Mouse (Mus musculus): ENCODE data around the gene Uts2r. TPM values are rescaled to one million over a fixed set of nuclear protein-coding genes. Genes with fewer than 3 reads are reported as not detected.

The Uts2r gene
- not detected in 2 replicates for total RNA-seq (2021)
- long read RNA-seq, experiment 1 = 0 reads
- long read RNA-seq, experiment 2 = 0 reads

DNA sequence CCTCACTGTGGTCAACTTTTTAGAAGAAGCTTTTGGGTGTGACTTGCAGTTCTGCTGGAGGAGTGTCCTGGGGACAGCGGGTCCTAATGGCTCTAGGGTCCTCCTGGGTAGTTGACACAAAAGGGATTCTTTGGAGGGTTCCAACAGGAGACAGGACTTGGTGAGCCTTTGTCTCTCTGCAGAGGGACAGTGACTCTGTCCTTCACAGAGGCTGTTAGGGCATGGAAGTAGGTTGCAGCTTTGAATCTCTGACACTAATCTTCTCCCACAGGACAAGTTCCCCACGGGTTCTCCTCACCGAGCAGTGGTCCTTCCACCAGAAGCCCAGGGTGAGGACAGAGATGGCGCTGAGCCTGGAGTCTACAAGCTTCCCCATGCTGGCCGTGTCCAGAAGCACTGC is at the start of gene Uts2r:
Gene Uts2r (plus strand): TSS at position 301 of the 400 bp plus-strand sequence.
- no peak for DNase-seq

GRCm38 (mm10) chr11:121111051-121111450 is 49.0 kb upstream of the Uts2r start:
- DNase-seq = peak; percentile 44

DNA sequence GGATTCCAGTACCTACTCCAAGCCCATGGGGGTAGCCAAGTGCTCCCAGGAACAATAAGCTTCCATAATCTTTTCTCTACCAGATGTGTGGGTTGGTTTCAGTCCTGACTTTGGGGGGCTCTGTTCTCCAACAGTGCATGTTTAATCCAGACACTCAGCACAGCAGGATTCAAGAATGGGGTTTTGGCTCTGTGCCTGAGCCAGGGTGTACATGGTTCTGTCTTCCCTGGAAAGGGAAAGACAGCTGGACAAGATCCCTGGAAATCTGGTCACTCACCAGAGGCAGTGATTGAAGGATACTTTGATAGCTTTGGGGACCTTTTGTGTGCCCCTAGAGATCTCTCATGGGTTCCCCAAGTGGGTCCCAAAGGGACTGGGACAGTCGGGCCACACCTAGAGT is 48.5 kb upstream of the Uts2r start:
- no peak for DNase-seq

DNA sequence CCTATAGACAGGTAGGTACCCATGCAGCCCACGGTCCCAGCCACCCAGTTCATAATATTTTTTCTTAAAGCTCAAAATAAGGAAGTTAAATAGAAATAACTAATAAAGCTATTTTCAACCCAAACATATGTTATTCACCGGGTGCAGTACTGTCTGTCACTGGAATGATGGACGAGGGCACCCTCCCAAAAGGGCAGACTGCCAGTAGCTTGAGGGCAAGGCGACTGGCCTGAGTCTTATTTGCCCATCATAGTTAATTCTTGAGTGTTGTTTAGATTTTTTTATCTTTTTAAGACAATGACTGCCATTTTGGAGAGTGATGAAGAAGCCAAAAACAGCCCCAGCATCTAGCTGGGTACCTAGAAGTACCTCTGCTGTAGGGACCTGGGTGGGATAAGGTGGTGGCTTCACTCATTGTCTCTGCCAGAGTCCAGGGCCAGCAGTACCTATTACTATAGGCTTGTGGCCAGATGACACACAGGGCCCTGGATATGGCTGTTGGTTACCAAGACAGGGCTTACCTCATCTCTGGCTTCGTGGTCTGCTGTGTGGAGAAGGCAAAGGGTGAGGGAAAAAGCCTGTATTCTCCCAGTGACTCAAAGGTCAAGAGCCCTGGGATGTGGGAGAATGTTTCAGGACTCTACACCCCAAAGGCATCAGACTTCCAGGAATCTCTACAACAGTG is 47.8 kb upstream of the Uts2r start:
- DNase-seq = peak; percentile 79

GRCm38 (mm10) chr11:121118106-121118505 is 42.0 kb upstream of the Uts2r start:
- no peak for DNase-seq

- DNase-seq = no peak
These were observed 41.5 kb upstream of the Uts2r start, which contains the start of gene Tex19.2 for GRCm38 (mm10) chr11:121118577-121118976. Tex19.2 (minus strand) TSS chr11:121118677.

DNA sequence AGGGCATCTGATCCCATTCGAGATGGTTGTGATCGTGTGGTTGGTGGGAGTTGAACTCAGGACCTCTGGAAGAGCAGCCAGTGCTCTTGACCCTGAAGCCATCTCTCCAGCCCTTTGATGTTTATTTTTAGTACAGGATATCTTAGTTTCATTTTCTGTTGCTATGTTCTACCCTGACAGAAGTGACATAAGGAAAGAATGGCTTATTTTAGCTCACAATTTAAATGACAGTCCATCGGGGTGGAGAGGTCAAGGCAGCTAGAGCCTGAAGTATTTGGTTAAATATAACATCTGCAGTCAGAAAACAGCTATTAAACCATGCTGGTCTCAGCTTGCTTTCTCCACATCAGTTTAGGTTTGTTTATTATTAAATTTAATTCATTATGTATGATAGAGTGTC is 38.9 kb upstream of the Uts2r start:
- DNase-seq = no peak

DNA sequence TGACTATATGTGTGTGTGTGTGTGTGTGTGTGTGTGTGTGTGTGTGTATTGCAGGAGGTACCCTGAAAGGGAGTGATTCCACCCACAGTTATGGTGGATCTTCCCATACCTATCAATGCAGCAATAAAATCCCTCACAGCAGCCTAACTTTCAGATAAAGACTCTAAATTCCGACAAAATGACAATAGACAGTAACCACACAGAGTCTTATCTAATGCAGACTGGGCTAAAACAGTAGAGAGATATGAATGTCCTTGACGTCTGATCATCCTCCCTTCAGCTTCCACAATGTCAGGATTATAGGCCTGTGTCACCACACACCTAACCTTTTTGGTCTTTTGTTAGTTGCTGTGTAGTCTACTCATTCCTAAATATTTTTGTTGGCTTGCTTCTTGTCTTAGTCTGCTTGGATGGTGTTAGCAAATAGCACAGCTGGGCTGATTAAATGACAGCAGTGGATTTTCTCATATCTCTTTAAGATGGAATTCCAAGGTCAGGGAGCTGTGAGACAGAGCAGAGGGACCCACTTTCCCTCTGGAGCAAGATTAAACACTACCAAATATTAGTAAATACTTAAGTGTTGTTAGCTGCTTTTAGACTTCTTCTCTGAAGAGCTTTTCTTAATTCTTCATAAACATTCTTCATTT is 37.9 kb upstream of the Uts2r start:
- DNase-seq = no peak

- DNase-seq = no peak
These were observed 36.6 kb upstream of the Uts2r start for GRCm38 (mm10) chr11:121123438-121123837.

DNA sequence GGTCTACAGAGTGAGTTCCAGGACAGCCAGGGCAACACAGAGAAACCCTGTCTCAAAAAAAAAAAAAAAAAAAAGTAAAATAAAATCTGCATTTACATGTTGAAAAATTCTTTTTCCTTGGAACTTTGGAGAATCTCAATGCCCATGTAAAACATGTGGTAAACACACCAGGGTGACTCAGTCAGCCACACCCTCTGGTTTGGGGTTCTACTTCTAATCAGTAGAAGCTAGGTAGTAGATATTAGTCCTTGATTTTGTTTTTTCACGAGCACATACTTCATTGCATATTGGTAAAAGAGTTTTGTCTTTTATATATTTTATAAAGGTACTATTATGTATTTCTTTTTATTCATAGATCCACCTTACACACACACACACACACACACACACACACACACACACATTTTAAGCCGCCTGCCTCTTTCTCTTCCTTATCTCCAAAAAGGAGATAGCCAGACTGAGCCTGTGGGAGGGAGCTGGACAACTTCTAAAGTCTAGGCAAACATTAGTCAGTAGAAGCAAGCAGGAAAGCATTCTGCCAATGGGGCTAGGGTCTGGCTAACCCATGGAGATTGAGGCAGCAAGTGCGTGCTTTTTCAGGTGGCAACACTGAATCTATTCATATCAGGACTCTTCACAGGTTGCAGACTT is 34.4 kb upstream of the Uts2r start:
- no peak for DNase-seq

GRCm38 (mm10) chr11:121126395-121126794 is 33.7 kb upstream of the Uts2r start:
- DNase-seq = peak; percentile 34

DNA sequence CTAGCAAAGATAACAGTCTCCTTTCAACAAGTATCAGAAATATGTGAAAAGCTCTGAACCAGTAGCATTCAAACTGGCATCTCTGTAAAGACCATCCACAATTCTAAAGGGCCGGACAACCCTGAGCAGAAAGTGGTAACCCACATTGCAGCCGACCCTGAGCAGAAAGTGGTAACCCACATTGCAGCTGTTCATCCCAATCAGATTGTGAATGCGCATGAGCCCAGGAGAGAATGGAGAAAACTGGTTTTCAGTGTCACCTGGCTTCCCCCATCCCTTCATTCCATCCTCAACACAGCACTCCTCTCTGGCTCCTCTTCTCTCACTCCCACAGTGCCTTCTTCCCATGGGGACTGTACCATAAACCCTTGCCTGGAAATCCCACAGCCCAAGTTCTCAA is 32.6 kb upstream of the Uts2r start:
- DNase-seq = no peak

DNA sequence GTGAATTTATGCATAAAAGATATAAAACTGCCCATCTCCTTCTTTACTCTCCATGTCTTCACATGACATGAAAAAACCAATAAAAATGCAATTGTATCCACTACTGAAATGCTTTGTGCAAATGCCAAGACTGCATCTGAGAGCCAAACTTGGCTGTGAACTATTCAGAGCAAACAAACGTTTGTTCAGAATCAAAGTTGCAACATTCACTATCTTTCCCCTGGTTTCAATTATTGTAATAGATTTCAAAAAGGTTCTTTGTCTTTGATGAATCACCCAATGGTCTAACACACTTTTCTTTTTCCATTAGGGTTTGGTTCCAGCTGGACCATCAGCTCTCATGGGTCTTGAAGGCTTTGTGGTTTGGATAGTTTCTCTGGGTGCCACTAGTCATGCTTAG is 30.5 kb upstream of the Uts2r start:
- no peak for DNase-seq

- no peak for DNase-seq
These were observed 25.5 kb upstream of the Uts2r start for GRCm38 (mm10) chr11:121134600-121134999.

- no peak for DNase-seq
These were observed 22.4 kb upstream of the Uts2r start for GRCm38 (mm10) chr11:121137682-121138081.

DNA sequence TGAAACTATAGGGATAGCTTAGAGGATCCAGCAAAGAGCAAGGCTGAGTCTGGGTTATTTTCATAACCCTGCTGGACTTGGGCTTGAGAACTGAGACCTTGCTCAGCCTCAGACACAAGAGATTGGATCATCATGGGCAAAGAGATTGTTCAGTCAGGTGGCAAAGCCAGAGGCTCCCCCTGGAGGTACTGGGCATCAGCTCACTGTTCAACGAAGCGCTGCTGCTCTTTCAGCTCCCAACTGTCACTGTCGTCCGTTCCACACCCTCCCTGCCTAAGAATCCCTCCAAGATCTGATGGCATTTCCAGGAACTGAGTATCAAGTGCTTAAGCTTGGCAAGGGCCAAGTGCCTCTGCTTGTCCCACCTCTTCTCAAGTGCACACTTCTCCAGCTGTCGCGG is 21.3 kb upstream of the Uts2r start:
- DNase-seq = peak; percentile 28

DNA sequence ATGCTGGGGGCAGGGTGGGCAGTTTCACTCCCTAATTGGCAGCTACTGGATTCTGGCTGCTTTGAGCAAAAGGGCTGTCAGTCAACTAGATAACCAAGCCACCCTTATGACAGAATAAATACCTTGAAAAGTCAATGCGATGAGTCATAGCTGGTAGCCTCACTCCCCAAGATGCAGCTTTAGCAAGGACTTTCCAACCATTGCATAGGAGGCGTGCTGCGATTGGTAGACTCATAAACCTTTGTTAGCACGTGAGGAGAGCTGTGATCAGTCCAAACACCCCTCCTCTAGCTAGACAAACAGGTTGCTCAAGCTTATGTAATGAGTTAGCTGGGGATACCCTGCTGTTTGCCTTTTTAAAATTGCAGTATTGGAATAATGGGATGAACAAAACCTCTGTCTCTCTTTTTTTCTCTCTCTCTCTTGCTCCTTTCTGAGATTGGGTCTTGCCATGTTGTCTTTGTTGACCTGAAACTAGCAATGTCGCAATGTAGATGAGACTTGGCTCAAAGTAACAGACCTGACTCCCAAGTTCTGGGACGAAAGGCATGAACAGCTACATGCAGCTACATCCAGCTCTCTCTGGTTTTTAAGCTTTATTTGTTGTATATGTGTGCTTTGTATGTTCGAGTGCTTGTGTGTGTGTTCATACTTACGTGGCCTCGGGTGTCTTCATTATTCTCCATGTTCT is 16.6 kb upstream of the Uts2r start:
- peak; percentile 16 for DNase-seq

- DNase-seq = no peak
These were observed 14.2 kb upstream of the Uts2r start, which contains the start of gene Tex19.1 for GRCm38 (mm10) chr11:121145865-121146264. Tex19.1 (plus strand) TSS chr11:121146143.

DNA sequence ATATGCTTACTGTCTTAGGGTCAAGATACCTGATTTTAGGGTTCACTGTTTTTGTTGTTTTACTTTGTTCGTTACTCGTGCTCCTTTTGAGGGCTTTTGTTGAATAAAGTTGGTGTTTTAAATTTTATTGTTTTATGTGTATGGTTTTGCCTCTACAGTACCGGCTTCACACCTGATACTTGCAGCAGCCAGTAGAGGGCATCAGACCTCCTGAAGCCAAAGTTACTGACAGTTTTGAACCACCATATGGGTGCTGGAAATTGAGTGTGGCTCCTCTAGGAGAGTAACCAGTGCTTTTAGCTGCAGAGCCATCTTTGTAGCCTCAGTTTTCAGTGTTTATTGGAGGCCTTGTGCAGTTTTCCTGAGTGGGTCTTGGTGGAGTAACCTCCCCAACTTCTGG is 11.9 kb upstream of the Uts2r start:
- DNase-seq = no peak

DNA sequence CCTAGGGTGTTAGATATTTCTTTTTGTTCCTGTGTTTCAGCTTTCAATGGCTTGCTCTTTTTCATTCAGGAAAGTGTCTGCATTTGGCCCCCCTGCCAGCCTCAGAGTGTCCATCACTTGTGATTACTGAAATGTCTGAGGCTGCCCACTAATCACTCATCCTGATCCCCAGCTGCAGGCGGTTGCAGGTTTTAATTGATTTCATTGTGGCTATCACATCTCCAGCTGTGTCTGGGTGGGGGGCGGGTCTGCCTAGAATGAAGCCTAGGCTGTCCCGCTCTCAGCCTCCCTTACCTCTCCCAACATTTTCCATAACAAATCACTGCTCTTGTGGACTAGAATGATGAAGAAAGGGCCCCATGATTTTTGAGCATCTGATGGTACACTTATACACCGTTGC is 5.9 kb upstream of the Uts2r start:
- DNase-seq = no peak

DNA sequence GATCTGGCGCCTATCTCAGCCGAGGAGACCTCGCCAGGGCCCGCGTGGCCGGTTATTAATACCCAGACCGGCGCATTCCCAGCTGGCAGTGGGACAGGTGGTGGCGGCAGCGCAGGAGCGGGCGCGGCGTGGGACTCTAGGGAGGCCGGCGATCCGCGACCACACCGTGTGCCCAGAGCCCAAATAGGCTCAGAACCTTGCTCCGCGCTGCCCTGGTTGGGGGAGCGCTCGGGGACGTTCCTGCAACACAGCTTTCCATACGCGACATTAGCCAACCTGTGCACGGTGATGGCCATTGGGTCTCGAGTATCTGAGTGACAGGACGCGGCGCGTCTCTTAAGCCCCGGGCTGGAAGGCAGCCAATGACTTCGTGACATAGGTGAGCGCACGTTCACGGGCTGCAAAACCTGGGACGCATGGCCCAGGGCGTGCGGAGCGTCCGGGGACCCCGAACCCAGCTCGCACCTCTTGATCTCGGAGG is 3.6 kb upstream of the Uts2r start:
- peak; percentile 63 for DNase-seq

GRCm38 (mm10) chr11:121160636-121161346 is 720 bp downstream of the Uts2r start:
- DNase-seq = no peak
